Mouse (Mus musculus): Measurements from ENCODE around the gene Psmb5. TPM values are rescaled to one million over a fixed set of nuclear protein-coding genes. Genes with fewer than 3 reads are reported as not detected.

The Psmb5 gene
- polyA plus RNA-seq, 1 experiment from 2014 or later: 360 TPM

DNA sequence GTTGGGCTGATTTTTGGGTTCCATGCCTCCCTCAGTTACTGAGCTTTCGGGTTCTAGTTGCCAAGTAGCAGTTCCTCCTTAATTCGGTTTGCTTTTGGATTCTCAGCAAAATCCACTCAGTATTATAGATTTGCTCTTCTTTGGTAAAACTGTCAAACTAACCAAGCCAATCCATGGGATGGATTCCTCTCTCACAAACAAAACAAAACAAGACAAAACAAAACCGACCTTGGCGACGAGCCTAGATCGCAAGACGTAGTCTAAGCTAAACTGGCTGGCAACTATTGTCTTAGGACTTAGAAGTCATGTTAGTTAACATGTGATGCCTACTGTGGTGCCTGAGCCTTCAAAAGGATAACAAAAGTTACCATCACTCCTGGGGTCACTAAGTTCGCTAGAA is 14.1 kb downstream of the Psmb5 start:
- ATAC-seq: no peak
- Histone ChIP-seq H3K27me3 (replicated peaks) (no peaks in the 10 kb centered on the region), H3K36me3 (no peaks in the 10 kb centered on the region), H3K27ac (peak overlapping the region; percentile 96; the same call in 1 of the 2 replicates), H3K4me1 (replicated peaks) (peaks cover 5% of the 10 kb centered on the region; the same call in 1 of the 2 replicates), H3K4me2 (replicated peaks) (peak overlapping the region; percentile 58), H3K4me3 (replicated peaks) (peak overlapping the region; percentile 70), H3K9ac (no peak overlapping the region), H3K9me3 (no peaks in the 10 kb centered on the region)
- WGBS: 85% methylated on average over 8 of the region's 8 CpGs

DNA sequence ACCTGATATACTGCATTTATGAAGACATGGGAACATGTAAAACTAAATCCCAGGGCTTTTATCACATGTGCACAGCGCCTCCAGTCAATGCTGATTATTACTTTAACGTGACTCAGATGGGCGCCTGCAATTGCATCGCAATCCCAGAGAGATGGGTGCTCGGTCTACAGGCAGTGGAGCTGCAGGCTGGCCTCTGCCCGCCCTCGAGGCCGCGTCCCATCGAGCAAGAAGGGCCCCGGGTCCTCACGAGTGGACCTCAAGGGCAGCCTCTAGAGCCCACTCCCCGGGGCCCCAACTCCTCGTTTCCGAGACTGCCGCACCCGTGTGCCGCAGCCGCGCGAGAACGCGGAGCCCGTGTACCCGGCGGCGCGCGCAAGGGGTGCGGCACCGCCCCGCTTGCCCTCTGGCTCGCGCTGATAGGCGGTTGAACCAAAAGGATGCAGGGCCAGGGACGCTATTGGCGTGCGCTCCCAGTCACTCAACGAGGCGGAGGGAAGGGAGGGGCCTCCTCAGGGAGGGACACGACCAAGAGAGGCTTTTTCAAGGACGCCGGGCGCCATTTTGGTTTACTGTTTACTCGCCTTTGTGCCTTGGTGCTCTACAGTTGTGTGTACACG is 14.7 kb downstream of the Psmb5 start:
- H3K27me3 ChIP-seq (replicated peaks): no peaks in the 10 kb centered on the region
- H3K4me2 ChIP-seq (replicated peaks): peak overlapping the region; percentile 58
- no peaks in the 10 kb centered on the region for H3K36me3 ChIP-seq
- WGBS: under 1% methylated on average over 46 of the region's 46 CpGs
- peak; percentile 99 for ATAC-seq
- peaks cover 5% of the 10 kb centered on the region; the same call in 1 of the 2 replicates for H3K4me1 ChIP-seq (replicated peaks)
- peak overlapping the region; percentile 70 for H3K4me3 ChIP-seq (replicated peaks)
- peak overlapping the region; percentile 81 for H3K9ac ChIP-seq
- no peaks in the 10 kb centered on the region for H3K9me3 ChIP-seq
- H3K27ac ChIP-seq: peak overlapping the region; percentile 96

- Histone ChIP-seq H3K4me3 (replicated peaks) (peak overlapping the region; percentile 70), H3K9me3 (no peaks in the 10 kb centered on the region), H3K4me2 (replicated peaks) (peak overlapping the region; percentile 58), H3K9ac (no peak overlapping the region), H3K27ac (peak overlapping the region; percentile 96), H3K36me3 (no peaks in the 10 kb centered on the region), H3K27me3 (replicated peaks) (no peaks in the 10 kb centered on the region), H3K4me1 (replicated peaks) (peaks cover 5% of the 10 kb centered on the region; the same call in 1 of the 2 replicates)
- ATAC-seq: peak; percentile 10
- WGBS: 28% methylated on average over 4 of the region's 4 CpGs
Observed at GRCm38 (mm10) chr14:54602613-54603012, 15.2 kb downstream of the Psmb5 start.

DNA sequence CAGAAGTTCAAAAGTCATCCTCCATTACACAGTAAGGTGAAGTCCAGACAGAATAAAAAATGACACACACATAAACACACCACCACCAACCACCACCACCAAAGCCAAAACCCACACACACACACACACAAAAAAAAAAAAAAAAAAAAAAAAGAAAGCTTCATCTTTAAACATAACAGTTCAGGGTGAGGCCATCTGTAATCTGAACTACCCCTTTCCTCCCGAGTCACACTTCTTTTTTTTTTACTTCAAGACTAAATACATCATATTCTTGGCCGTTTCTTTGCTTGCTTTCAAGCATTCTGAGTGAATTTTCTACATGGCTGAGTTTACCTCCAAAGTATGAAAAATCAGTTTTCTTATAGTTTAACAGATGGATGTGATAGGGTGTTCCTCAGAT is 16.2 kb downstream of the Psmb5 start:
- ATAC-seq: no peak
- H3K4me3 ChIP-seq (replicated peaks): no peak overlapping the region
- 53% methylated on average over 2 of the region's 2 CpGs for WGBS
- H3K4me2 ChIP-seq (replicated peaks): no peak overlapping the region
- H3K36me3 ChIP-seq: no peaks in the 10 kb centered on the region
- no peak overlapping the region for H3K27ac ChIP-seq
- peaks cover 5% of the 10 kb centered on the region; the same call in 1 of the 2 replicates for H3K4me1 ChIP-seq (replicated peaks)
- no peaks in the 10 kb centered on the region for H3K9me3 ChIP-seq
- H3K9ac ChIP-seq: no peak overlapping the region
- H3K27me3 ChIP-seq (replicated peaks): no peaks in the 10 kb centered on the region

DNA sequence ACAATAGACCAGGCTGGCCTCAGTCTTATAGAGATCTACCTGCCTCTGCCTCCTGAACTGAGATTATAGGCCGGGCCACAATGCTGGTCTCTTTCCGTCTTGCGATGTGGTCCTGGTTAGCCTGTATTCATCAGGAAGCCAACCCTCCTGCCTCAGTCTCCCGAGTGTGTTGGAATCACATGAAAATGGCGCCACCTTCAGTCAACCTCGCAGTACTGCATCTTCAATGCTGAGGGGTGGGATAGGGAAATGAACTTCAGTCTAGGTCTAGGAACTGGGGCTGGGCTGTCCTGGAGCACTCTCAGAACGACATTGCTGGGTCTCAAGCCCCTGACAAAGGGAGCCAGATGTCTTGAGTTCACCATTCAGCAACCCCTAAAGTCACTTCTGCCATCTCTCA is 20.7 kb downstream of the Psmb5 start:
- 0 out of 2 replicates have a peak, but pooled peaks cover 9% of the 10 kb centered on the region for H3K36me3 ChIP-seq
- H3K9me3 ChIP-seq: no peaks in the 10 kb centered on the region
- H3K4me3 ChIP-seq (replicated peaks): no peak overlapping the region
- H3K4me2 ChIP-seq (replicated peaks): no peak overlapping the region
- no peak overlapping the region for H3K27ac ChIP-seq
- no peak for ATAC-seq
- H3K27me3 ChIP-seq (replicated peaks): no peaks in the 10 kb centered on the region
- 77% methylated on average over 7 of the region's 7 CpGs for WGBS
- H3K4me1 ChIP-seq (replicated peaks): peaks cover 8% of the 10 kb centered on the region; the same call in 1 of the 2 replicates
- no peak overlapping the region for H3K9ac ChIP-seq

DNA sequence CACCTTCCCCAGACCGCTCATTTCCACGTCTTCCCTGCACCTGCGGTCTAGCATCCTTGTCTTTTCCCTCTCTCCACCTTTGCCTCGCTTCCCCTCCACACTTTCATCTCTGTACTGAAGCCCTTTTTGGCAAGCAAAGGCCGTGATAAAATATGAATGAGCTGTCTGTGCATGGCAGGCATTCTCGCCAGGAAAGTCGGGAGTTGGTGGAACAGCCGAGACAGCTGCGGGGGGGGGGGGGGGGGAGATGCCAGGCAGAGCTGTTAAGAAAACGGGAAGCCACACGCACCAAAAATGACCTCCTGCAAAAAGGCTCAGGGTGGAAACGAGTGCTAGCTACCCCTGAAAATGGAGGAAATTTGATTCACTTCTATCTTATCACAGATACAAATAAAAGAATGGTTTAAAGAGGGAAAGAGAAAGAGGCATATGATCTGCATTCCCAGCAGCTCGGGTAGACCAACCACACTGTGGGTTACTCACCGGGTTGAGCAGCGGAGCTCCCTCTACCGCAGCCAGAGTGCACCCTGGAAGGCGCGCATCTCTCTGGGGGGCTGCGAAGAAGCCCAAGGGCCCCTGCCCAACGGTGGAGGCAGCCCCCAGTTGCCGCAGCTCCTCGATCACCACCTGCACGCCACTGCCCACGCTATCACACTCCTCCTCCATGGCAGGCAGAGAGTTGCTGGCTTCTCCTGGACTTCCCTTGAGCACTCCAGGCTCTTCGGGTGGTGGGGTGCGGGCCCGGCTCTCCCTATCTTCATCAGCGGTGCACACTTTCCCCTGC is 23.0 kb downstream of the Psmb5 start:
- no peaks in the 10 kb centered on the region for H3K27me3 ChIP-seq (replicated peaks)
- H3K9ac ChIP-seq: no peak overlapping the region
- 71% methylated on average over 28 of the region's 28 CpGs for WGBS
- 0 out of 2 replicates have a peak, but pooled peaks cover 9% of the 10 kb centered on the region for H3K36me3 ChIP-seq
- no peak overlapping the region for H3K4me2 ChIP-seq (replicated peaks)
- no peak overlapping the region for H3K27ac ChIP-seq
- H3K9me3 ChIP-seq: no peaks in the 10 kb centered on the region
- peaks cover 8% of the 10 kb centered on the region; the same call in 1 of the 2 replicates for H3K4me1 ChIP-seq (replicated peaks)
- ATAC-seq: no peak
- H3K4me3 ChIP-seq (replicated peaks): no peak overlapping the region

- Histone ChIP-seq H3K9me3 (no peaks in the 10 kb centered on the region), H3K27me3 (replicated peaks) (no peaks in the 10 kb centered on the region), H3K9ac (no peak overlapping the region), H3K36me3 (0 out of 2 replicates have a peak, but pooled peaks cover 9% of the 10 kb centered on the region), H3K4me1 (replicated peaks) (peaks cover 8% of the 10 kb centered on the region; the same call in 1 of the 2 replicates), H3K27ac (no peak overlapping the region), H3K4me3 (replicated peaks) (no peak overlapping the region), H3K4me2 (replicated peaks) (no peak overlapping the region)
- 87% methylated on average over 3 of the region's 3 CpGs for WGBS
- no peak for ATAC-seq
Observed at GRCm38 (mm10) chr14:54594055-54594454, 23.8 kb downstream of the Psmb5 start.

GRCm38 (mm10) chr14:54592319-54592934 is 25.4 kb downstream of the Psmb5 start:
- Histone ChIP-seq H3K9me3 (no peaks in the 10 kb centered on the region), H3K36me3 (0 out of 2 replicates have a peak, but pooled peaks cover 9% of the 10 kb centered on the region), H3K27ac (peak overlapping the region; percentile 51; the same call in 1 of the 2 replicates), H3K27me3 (replicated peaks) (no peaks in the 10 kb centered on the region), H3K4me3 (replicated peaks) (no peak overlapping the region), H3K4me2 (replicated peaks) (no peak overlapping the region), H3K4me1 (replicated peaks) (peaks cover 8% of the 10 kb centered on the region; the same call in 1 of the 2 replicates), H3K9ac (no peak overlapping the region)
- peak; percentile 51; the same call in 1 of the 2 replicates for ATAC-seq
- WGBS: 44% methylated on average over 10 of the region's 10 CpGs

DNA sequence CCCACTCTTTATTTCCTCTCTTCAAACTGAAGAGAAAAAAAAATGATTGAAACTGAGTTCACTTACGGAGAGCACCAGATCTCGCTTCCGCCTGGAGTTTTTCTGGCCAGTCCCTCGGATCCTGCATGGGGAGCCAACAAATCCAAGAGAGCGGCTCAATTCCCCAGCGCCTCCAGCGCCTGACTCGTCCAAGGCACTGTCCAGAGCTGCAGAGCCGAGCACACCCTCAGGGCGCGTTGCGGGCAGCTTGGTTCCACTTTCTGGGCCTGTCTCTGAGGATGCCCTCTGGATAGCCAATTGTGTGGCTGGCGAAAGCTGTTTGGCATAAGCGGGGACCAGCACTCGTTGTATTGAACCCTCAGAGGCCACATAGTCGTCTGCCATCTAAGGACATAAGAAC is 26.8 kb downstream of the Psmb5 start:
- H3K9me3 ChIP-seq: no peaks in the 10 kb centered on the region
- no peaks in the 10 kb centered on the region for H3K27me3 ChIP-seq (replicated peaks)
- 0 out of 2 replicates have a peak, but pooled peaks cover 9% of the 10 kb centered on the region for H3K36me3 ChIP-seq
- H3K9ac ChIP-seq: no peak overlapping the region
- no peak for ATAC-seq
- 92% methylated on average over 16 of the region's 16 CpGs for WGBS
- H3K4me1 ChIP-seq (replicated peaks): peaks cover 8% of the 10 kb centered on the region; the same call in 1 of the 2 replicates
- H3K4me3 ChIP-seq (replicated peaks): no peak overlapping the region
- H3K27ac ChIP-seq: no peak overlapping the region
- no peak overlapping the region for H3K4me2 ChIP-seq (replicated peaks)

- no peaks in the 10 kb centered on the region for H3K9me3 ChIP-seq
- H3K27me3 ChIP-seq (replicated peaks): no peaks in the 10 kb centered on the region
- 0 out of 2 replicates have a peak, but pooled peaks cover 3% of the 10 kb centered on the region for H3K4me1 ChIP-seq (replicated peaks)
- ATAC-seq: peak; percentile 68
- no peak overlapping the region for H3K4me2 ChIP-seq (replicated peaks)
- 33% methylated on average over 7 of the region's 7 CpGs for whole genome bisulfite sequencing
- H3K9ac ChIP-seq: no peak overlapping the region
- H3K36me3 ChIP-seq: no peaks in the 10 kb centered on the region
- peak overlapping the region; percentile 48; the same call in 1 of the 2 replicates for H3K27ac ChIP-seq
- no peak overlapping the region for H3K4me3 ChIP-seq (replicated peaks)
Observed at GRCm38 (mm10) chr14:54583681-54584338, 34.0 kb downstream of the Psmb5 start.

DNA sequence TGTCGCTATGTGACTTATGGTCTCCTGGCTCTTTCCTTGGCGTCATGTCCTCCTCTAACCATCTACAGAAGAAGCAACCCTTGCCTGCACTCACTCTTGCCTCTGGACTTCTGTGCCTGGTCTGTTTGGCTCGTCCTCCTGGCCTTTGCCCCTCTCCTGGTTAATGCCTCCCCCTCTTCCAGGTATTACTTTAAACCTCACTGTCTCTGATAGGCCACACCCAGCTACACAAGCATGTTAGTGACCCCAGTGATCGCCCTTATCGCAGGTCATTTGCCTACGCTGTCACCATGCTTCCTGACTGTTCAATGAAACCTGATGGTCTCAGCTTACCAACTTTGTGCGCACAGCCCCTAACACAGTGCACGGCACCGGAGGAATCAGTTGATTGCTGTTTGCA is 35.3 kb downstream of the Psmb5 start:
- no peak overlapping the region for H3K4me3 ChIP-seq (replicated peaks)
- H3K4me1 ChIP-seq (replicated peaks): peaks cover 7% of the 10 kb centered on the region; the same call in 1 of the 2 replicates
- no peaks in the 10 kb centered on the region for H3K27me3 ChIP-seq (replicated peaks)
- H3K4me2 ChIP-seq (replicated peaks): no peak overlapping the region
- WGBS: 82% methylated on average over 9 of the region's 9 CpGs
- H3K27ac ChIP-seq: no peak overlapping the region
- H3K9me3 ChIP-seq: no peaks in the 10 kb centered on the region
- H3K9ac ChIP-seq: no peak overlapping the region
- H3K36me3 ChIP-seq: no peaks in the 10 kb centered on the region
- ATAC-seq: no peak

All from intestine, embryonic 15.5 days (tissue).